Comparison of ENCODE assay signal across 24 mouse cellular contexts in genomic region chr13:85955284-85955683, GRCm38 (mm10).
DNase-seq lines count a peak whose midpoint lies in the region; ATAC-seq and TF ChIP-seq lines count a peak whose summit lies in the region.
"Had no signal": no experiment of that assay in that cellular context is flagged by ENCODE, and none has a peak within 500 bp of the region (broad histone marks: within the 10 kb centered on the region; RNA-seq: fewer than 3 reads in every experiment).

No protein-coding gene starts in this region.

- no peak overlapping the region for H3K4me3 ChIP-seq in CH12.LX (replicated peaks in 1 of 3; ENCODE audit: low read depth in 2 of 3, low read length in 2 of 3, poor library complexity in 1 of 3)
- no peak overlapping the region for H3K4me3 ChIP-seq in liver, embryonic 11.5 days (ENCODE audit: low read depth, low read length)
- no peak overlapping the region for H3K4me3 ChIP-seq in forebrain, embryonic 10.5 days

- no peaks in the 10 kb centered on the region for H3K36me3 ChIP-seq in CH12.LX (replicated peaks in 1 of 2; ENCODE audit: control insufficient read depth in 1 of 2, insufficient read depth in 1 of 2, low read length in 1 of 2)
- H3K36me3 ChIP-seq in liver, embryonic 11.5 days (ENCODE audit: control insufficient read depth, insufficient read depth, low read length), result no peaks in the 10 kb centered on the region
- H3K36me3 ChIP-seq in forebrain, embryonic 10.5 days (replicated peaks), result no peaks in the 10 kb centered on the region
- H3K36me3 ChIP-seq: G1E had no signal

- no peak overlapping the region; the same call in 1 of the 2 replicates for H3K9ac ChIP-seq in CH12.LX (ENCODE audit: insufficient read depth, low read depth)
- no peak overlapping the region for H3K9ac ChIP-seq in liver, embryonic 11.5 days (ENCODE audit: low read depth, low read length)

- dilution Hi-C loops in CH12.LX (cut with MboI; ENCODE audit: extremely low pct_ligation_motif_present, extremely low pct_unique_long_range_greater_than_20kb, low sequenced_read_pairs), result no loop called here

- no peak overlapping the region for H3K27ac ChIP-seq in CH12.LX (ENCODE audit: insufficient read depth, low read depth)
- H3K27ac ChIP-seq in liver, embryonic 11.5 days (ENCODE audit: low read depth, low read length), result no peak overlapping the region
- H3K27ac ChIP-seq in forebrain, embryonic 10.5 days, result no peak overlapping the region

- peaks cover 0 to 7% of the 10 kb centered on the region in 2 experiments; a peak in 1 of 4 replicates for H3K4me1 ChIP-seq in CH12.LX (ENCODE audit: control insufficient read depth in 1 of 2, insufficient read depth in 2 of 2)
- no peaks in the 10 kb centered on the region for H3K4me1 ChIP-seq in liver, embryonic 11.5 days (replicated peaks; ENCODE audit: control insufficient read depth, insufficient read depth, low read length)
- H3K4me1 ChIP-seq in forebrain, embryonic 10.5 days, result no peaks in the 10 kb centered on the region

- in situ Hi-C loops in CH12.LX (cut with MboI; ENCODE audit: low pct_ligation_motif_present, low pct_unique_long_range_greater_than_20kb, low sequenced_read_pairs), result no loop called here

- TF ChIP-seq RAD21 in CH12.LX (IDR thresholded peaks at IDR 0.05; ENCODE audit: low read depth, low read length), result no peak

- DNase-seq in frontal cortex, postnatal 36 days (ENCODE audit: low spot score in 2 of 2), result no peak
- DNase-seq in 416B (ENCODE audit: low read depth) (peak; percentile 2), CH12.LX (ENCODE audit: extremely low read depth) (peak; percentile 8)
- peak; percentile 33 for DNase-seq in brain, adult 2 months (ENCODE audit: low read depth, low spot score)
- DNase-seq in liver, embryonic 11.5 days (ENCODE audit: low spot score), result no peak
- no peak for DNase-seq in kidney, adult 11 months
- DNase-seq in forebrain, embryonic 10.5 days (ENCODE audit: extremely low spot score, low spot score), result no peak
- DNase-seq: adrenal gland, adult 2 months; adrenal gland, adult 8-10 months; adrenal gland, postnatal 10 days; adrenal gland, postnatal 14 days; adrenal gland, postnatal 25 days; adrenal gland, postnatal 36 days; B cell, adult 2 months; cerebellum, adult 11 months; cerebellum, adult 11-12 months; cerebellum, adult 18-20 months; cerebellum, adult 2 months; cerebellum, adult 8-10 months had no signal

- peak; percentile 96 for ATAC-seq in frontal cortex, adult (ENCODE audit: low TSS enrichment)
- no peak for ATAC-seq in liver, embryonic 11.5 days (replicated peaks; ENCODE audit: low FRiP score)
- ATAC-seq: activated CD4-positive, CD25-positive, alpha-beta regulatory T cell, adult 4 months; CD4-positive, CD25-positive, alpha-beta regulatory T cell, adult 4 months; Patski had no signal

- no peaks in the 10 kb centered on the region for H3K79me2 ChIP-seq in CH12.LX (replicated peaks; ENCODE audit: control insufficient read depth, extremely low read depth, insufficient read depth, poor library complexity, severe bottlenecking)

- H3K27me3 ChIP-seq in CH12.LX (replicated peaks), result no peaks in the 10 kb centered on the region
- no peaks in the 10 kb centered on the region for H3K27me3 ChIP-seq in liver, embryonic 11.5 days (replicated peaks; ENCODE audit: control insufficient read depth, insufficient read depth, low read length)
- no peaks in the 10 kb centered on the region for H3K27me3 ChIP-seq in forebrain, embryonic 10.5 days (ENCODE audit: poor library complexity, severe bottlenecking)
- H3K27me3 ChIP-seq: Patski had no signal

- peak overlapping the region; percentile 45; the same call in 1 of the 2 replicates for H3K4me2 ChIP-seq in CH12.LX (ENCODE audit: insufficient read depth, low read depth, poor library complexity, severe bottlenecking)
- H3K4me2 ChIP-seq in liver, embryonic 11.5 days, result no peak overlapping the region

- no peak for TF ChIP-seq EP300 in CH12.LX (IDR thresholded peaks at IDR 0.05; ENCODE audit: low read length)

- TF ChIP-seq CTCF in CH12.LX (conservative IDR thresholded peaks at IDR 0.05 in 1 of 2, IDR thresholded peaks at IDR 0.05 in 1 of 2; ENCODE audit: low read depth in 2 of 2, low read length in 2 of 2), result no peak

- no peak for TF ChIP-seq POLR2A in CH12.LX (IDR thresholded peaks at IDR 0.05; ENCODE audit: low read depth, low read length)

- H3K9me3 ChIP-seq in CH12.LX (replicated peaks; ENCODE audit: low read length), result no peaks in the 10 kb centered on the region
- no peaks in the 10 kb centered on the region for H3K9me3 ChIP-seq in liver, embryonic 11.5 days (ENCODE audit: control insufficient read depth, low read length)
- H3K9me3 ChIP-seq in forebrain, embryonic 10.5 days, result no peaks in the 10 kb centered on the region
- H3K9me3 ChIP-seq: G1E had no signal

TF ChIP-seq in CH12.LX, 34 proteins besides CTCF, POLR2A, EP300 and RAD21:
- TF ChIP-seq MAFK (IDR thresholded peaks at IDR 0.05; ENCODE audit: insufficient replicate concordance, low read length) (peak; percentile 8; the same call in 1 of the 2 replicates), PAX5 (IDR thresholded peaks at IDR 0.05; ENCODE audit: low read length) (no peak), JUN (IDR thresholded peaks at IDR 0.05; ENCODE audit: insufficient read depth, low read depth, low read length) (peak; percentile 27; the same call in 1 of the 2 replicates)

Comparison
In these comparisons a context has a peak if more than half of its experiments do, and no peak if none do; other contexts are left out.
1. DNase-seq: peak in 416B (single experiment), CH12.LX (single experiment) and brain, adult 2 months (single experiment); none in frontal cortex, postnatal 36 days (0 of 2), liver, embryonic 11.5 days (single experiment), kidney, adult 11 months (single experiment) and forebrain, embryonic 10.5 days (single experiment).